Mouse (Mus musculus) telencephalon, adult 2 months (tissue): ENCODE measurements around the gene Ifitm10.
A peak's percentile ranks its signal among the peaks of the same experiment; 100 is the strongest.

Source experiments
- DNase-seq: peaks from one replicate; pipeline ENCODE4 v3.0.0-alpha.2; 2011; ENCODE audit warnings: low read depth, low spot score

Gene Ifitm10

GRCm38 (mm10) chr7:142391108-142391507 is 17.6 kb upstream of the Ifitm10 start:
- DNase-seq, result no peak

GRCm38 (mm10) chr7:142389961-142390650 is 16.6 kb upstream of the Ifitm10 start:
- no peak for DNase-seq

GRCm38 (mm10) chr7:142388740-142389139 is 15.2 kb upstream of the Ifitm10 start:
- DNase-seq, result no peak

GRCm38 (mm10) chr7:142388198-142388597 is 14.6 kb upstream of the Ifitm10 start:
- DNase-seq, result no peak

GRCm38 (mm10) chr7:142387419-142388148 is 14.0 kb upstream of the Ifitm10 start, which contains the start of gene Ctsd:
Ctsd (minus strand) TSS chr7:142388038.
- DNase-seq, result peak; percentile 94

- no peak for DNase-seq
Observed at GRCm38 (mm10) chr7:142386621-142387201, 13.2 kb upstream of the Ifitm10 start.

GRCm38 (mm10) chr7:142385742-142386403 is 12.3 kb upstream of the Ifitm10 start:
- no peak for DNase-seq

GRCm38 (mm10) chr7:142384306-142384705 is 10.8 kb upstream of the Ifitm10 start:
- no peak for DNase-seq

- no peak for DNase-seq
Observed at GRCm38 (mm10) chr7:142382567-142382966, 9.0 kb upstream of the Ifitm10 start, which contains the start of gene Gm49369. Gm49369 (minus strand) TSS chr7:142382667.

- DNase-seq, result no peak
Observed at GRCm38 (mm10) chr7:142381175-142381574, 7.6 kb upstream of the Ifitm10 start.

GRCm38 (mm10) chr7:142379186-142379585 is 5.6 kb upstream of the Ifitm10 start:
- no peak for DNase-seq

- DNase-seq, result no peak
Observed at GRCm38 (mm10) chr7:142377233-142377925, 3.8 kb upstream of the Ifitm10 start.

- DNase-seq, result no peak
Observed at GRCm38 (mm10) chr7:142376096-142376495, 2.5 kb upstream of the Ifitm10 start.

GRCm38 (mm10) chr7:142375261-142375724 is 1.7 kb upstream of the Ifitm10 start:
- no peak for DNase-seq

- DNase-seq, result no peak
Observed at GRCm38 (mm10) chr7:142374413-142375015, 961 bp upstream of the Ifitm10 start.

GRCm38 (mm10) chr7:142373039-142373438 is 514 bp downstream of the Ifitm10 start:
- DNase-seq, result no peak

- DNase-seq, result no peak
Observed at GRCm38 (mm10) chr7:142371768-142372661, 1.5 kb downstream of the Ifitm10 start.

- peak; percentile 58 for DNase-seq
Observed at GRCm38 (mm10) chr7:142371398-142371767, 2.2 kb downstream of the Ifitm10 start.

GRCm38 (mm10) chr7:142370937-142371336 is 2.6 kb downstream of the Ifitm10 start:
- no peak for DNase-seq

- no peak for DNase-seq
Observed at GRCm38 (mm10) chr7:142369820-142370219, 3.7 kb downstream of the Ifitm10 start.
